Mouse (Mus musculus) left cerebral cortex, adult 2 months (tissue): ENCODE measurements around the gene Palld. TPM values are rescaled to one million over a fixed set of nuclear protein-coding genes. Genes with fewer than 3 reads are reported as not detected.
A peak's percentile ranks its signal among the peaks of the same experiment; 100 is the strongest.

Source experiments
- DNase-seq, 2 experiments: peaks; one replicate each; pipeline ENCODE4 v3.0.0; 2021 to 2022; ENCODE audit warnings: low spot score in 2 of 2, mixed read lengths in 1 of 2; ENCODE audit errors: extremely low spot score in 1 of 2
- H3K27ac ChIP-seq: fragments of 200-600 bp; 2 replicates; pipeline ENCODE4 v1.8.1; 2022
- H3K4me3 ChIP-seq: fragments of 200-600 bp; 2 replicates; pipeline ENCODE4 v1.8.1; 2022
- CTCF ChIP-seq: fragments of 200-600 bp; IDR thresholded peaks from 2 replicates; pipeline ENCODE4 v1.8.1; 2022; ENCODE audit warnings: antibody characterized with exemption, mild to moderate bottlenecking, moderate library complexity
- intact Hi-C: fragments of 180-260 bp; cut with DNase I; formaldehyde crosslinking; loops from one replicate; pipeline ENCODE4 v1.15.1; 2025
- total RNA-seq, 2 experiments: library from RNA; stranded (reverse); gene quantifications; 2 replicates each; pipeline ENCODE4 v1.2.3; 2021

Palld gene
- total RNA-seq, 2 experiments from 2014 or later: 4.1 to 4.9 TPM

DNA sequence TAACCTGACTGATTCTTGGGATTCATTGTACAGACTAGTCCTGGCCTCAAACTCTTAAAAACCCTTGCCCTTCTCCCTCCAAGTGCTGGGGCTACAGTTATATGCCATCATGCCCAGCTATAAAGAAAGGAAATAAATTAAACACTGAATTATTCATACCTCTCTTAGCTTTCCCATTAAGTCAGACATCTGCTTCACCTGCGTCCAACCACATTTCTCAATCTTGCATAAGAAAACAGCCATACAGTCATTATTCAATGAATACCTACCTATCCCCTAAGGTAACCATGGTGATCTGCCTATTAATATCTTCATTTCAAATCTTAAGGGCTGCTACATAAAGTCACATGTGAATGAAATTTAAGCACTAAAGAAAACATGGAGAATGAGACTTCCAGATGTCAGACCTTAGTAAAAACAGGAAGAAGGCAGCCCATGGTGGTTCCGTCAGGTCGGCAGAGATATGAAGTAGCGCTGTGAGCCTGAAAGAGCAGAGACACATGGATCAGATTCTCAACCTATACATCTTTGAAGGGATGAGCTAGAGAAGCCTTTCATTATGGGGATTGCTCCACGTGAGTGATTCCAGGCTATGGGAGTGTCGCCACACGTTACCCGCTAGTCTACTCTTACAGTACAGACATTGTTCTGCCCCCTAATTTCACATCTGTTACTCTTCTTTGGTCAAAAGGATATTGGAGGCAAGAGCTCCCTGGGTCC, 193.7 kb downstream of the Palld start:
- no peak for TF ChIP-seq CTCF
- no peak overlapping the region for H3K27ac ChIP-seq
- H3K4me3 ChIP-seq: no peak overlapping the region
- intact Hi-C loops: no loop called here
- DNase-seq: no peak

DNA sequence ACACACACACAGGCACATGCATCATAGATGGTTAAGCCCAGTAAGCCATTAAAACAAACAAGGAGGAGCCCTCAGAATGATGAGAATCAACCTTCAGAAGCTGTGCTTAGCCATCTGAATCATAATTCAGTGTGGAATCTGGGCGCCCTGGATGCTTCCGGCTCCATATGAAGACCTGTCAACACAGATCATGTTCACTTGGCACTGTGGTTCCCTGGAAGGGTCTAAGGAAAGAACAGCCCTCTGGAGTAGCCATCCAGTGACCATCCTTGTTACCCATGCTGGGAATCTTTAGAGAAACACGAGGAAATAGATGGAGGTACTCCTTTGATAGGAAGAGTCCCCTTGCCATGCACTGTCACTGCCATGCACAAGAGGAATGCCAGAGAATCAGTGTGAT, 197.0 kb downstream of the Palld start:
- intact Hi-C loops: no loop called here
- no peak for DNase-seq
- TF ChIP-seq CTCF: no peak
- H3K4me3 ChIP-seq: no peak overlapping the region
- H3K27ac ChIP-seq: no peak overlapping the region

GRCm38 (mm10) chr8:61702122-61702521, 200.4 kb downstream of the Palld start:
- TF ChIP-seq CTCF: no peak
- Histone ChIP-seq H3K4me3 (no peak overlapping the region), H3K27ac (no peak overlapping the region)
- intact Hi-C loops: no loop called here
- no peak for DNase-seq

GRCm38 (mm10) chr8:61700932-61701681, 201.4 kb downstream of the Palld start:
- Histone ChIP-seq H3K4me3 (no peak overlapping the region), H3K27ac (no peak overlapping the region)
- no peak for TF ChIP-seq CTCF
- no peak for DNase-seq
- intact Hi-C loops: no loop called here

DNA sequence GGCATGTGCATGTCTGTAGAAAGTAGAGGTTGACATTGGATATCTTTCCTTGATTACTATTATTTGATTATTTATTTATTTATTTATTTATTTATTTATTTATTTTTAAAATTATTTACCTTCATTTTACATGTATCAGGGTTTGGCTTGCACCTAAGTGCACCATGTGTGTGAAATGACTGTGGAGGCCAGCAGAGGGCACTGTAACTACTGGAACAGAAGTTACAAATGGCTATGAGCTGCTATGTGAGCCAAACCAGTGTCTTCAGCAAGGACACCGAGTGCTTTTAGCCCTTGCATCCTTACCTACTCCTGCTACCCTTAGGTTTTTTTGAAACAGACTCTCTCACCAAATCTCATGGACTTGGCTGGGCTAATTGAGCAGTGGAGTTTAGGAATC, 202.2 kb downstream of the Palld start:
- H3K4me3 ChIP-seq: no peak overlapping the region
- H3K27ac ChIP-seq: no peak overlapping the region
- no peak for DNase-seq
- intact Hi-C loops: no loop called here
- peak; percentile 34 for TF ChIP-seq CTCF

GRCm38 (mm10) chr8:61698959-61699358, 203.5 kb downstream of the Palld start:
- DNase-seq: no peak
- peak; percentile 14 for TF ChIP-seq CTCF
- intact Hi-C loops: loop anchor here (5.0 kb wide), 1 partner anchor 173 kb away; no protein-coding TSS in a partner anchor
- no peak overlapping the region for H3K4me3 ChIP-seq
- no peak overlapping the region for H3K27ac ChIP-seq

- Histone ChIP-seq H3K4me3 (no peak overlapping the region), H3K27ac (no peak overlapping the region)
- DNase-seq: no peak
- intact Hi-C loops: loop anchor here (5.0 kb wide), 1 partner anchor 174 kb away; no protein-coding TSS in a partner anchor
- no peak for TF ChIP-seq CTCF
These were observed 204.6 kb downstream of the Palld start for GRCm38 (mm10) chr8:61697728-61698385.

- no peak overlapping the region for H3K4me3 ChIP-seq
- intact Hi-C loops: loop anchor here (5.0 kb wide), 1 partner anchor 175 kb away; no protein-coding TSS in a partner anchor
- H3K27ac ChIP-seq: no peak overlapping the region
- no peak for TF ChIP-seq CTCF
- no peak for DNase-seq
These were observed 205.5 kb downstream of the Palld start for GRCm38 (mm10) chr8:61696846-61697455.

DNA sequence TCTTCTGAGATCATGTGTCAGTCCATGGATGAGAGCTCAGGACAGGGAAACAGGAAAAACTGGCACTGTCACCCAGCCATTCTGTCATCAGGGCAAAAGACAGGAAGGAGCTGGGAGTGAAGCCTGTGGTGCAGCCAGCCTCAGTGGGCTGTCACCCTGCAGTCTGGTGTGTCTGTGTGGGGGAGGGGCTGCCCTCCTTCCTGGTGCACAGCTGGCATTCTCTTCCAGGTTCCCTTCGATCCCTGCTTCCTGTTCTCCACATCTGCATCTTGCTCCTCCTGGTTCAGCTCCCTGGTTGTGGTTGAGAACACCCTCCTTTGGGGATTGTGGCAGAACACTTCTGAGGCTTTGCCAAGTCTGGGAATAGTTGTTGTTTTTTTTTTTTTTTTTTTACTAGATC, 207.1 kb downstream of the Palld start:
- H3K4me3 ChIP-seq: no peak overlapping the region
- no peak for DNase-seq
- intact Hi-C loops: loop anchor here (5.0 kb wide), 1 partner anchor 177 kb away; no protein-coding TSS in a partner anchor
- TF ChIP-seq CTCF: no peak
- H3K27ac ChIP-seq: no peak overlapping the region

- intact Hi-C loops: no loop called here
- no peak for TF ChIP-seq CTCF
- no peak overlapping the region for H3K27ac ChIP-seq
These were observed 209.6 kb downstream of the Palld start for GRCm38 (mm10) chr8:61692866-61693265.

GRCm38 (mm10) chr8:61692129-61692528, 210.4 kb downstream of the Palld start:
- H3K27ac ChIP-seq: no peak overlapping the region
- no peak for DNase-seq
- TF ChIP-seq CTCF: no peak
- no peak overlapping the region for H3K4me3 ChIP-seq
- intact Hi-C loops: no loop called here

More at GRCm38 (mm10) chr8:61692866-61693265, 209.6 kb downstream of the Palld start:
- no peak overlapping the region for H3K4me3 ChIP-seq
- DNase-seq: no peak
